Mouse (Mus musculus) inflammation-experienced regulatory T-cells, adult 16 weeks (primary cell): ENCODE results near the gene Ppp1r14a. TPM values are rescaled to one million over a fixed set of nuclear protein-coding genes. Genes with fewer than 3 reads are reported as not detected.

ENCODE experiments used
- polyA plus RNA-seq: library from polyadenylated mRNA; unstranded; fragments of 100-300 nt; shearing (Covaris generic); gene quantifications from one replicate; pipeline ENCODE4 v1.2.1, GENCODE M21; 2017

The Ppp1r14a gene
- not detected for polyA plus RNA-seq

GRCm38 (mm10) chr7:29288942-29289638 lies at the start of gene Ppp1r14a:
Gene Ppp1r14a, plus strand, starts transcription at chr7:29289308.

GRCm38 (mm10) chr7:29248261-29248841 lies 40.8 kb upstream of the Ppp1r14a start, which contains the start of gene 2200002D01Rik:
Gene 2200002D01Rik, minus strand, starts transcription at chr7:29248466.

GRCm38 (mm10) chr7:29281201-29282073 lies 7.7 kb upstream of the Ppp1r14a start, which contains the start of gene Spint2:
Gene Spint2, minus strand, starts transcription at chr7:29281912.

GRCm38 (mm10) chr7:29303738-29304462 lies 14.8 kb downstream of the Ppp1r14a start, which contains the start of gene Dpf1:
Gene Dpf1, plus strand, starts transcription at chr7:29303951.

Other genes with a start within 250 kb of the Ppp1r14a start
- not detected for gene Ryr1, start 164.1 kb upstream of the Ppp1r14a start, polyA plus RNA-seq
- gene Rasgrp4, start 154.5 kb upstream of the Ppp1r14a start, polyA plus RNA-seq, result 1.0 TPM
- gene Fam98c, start 133.1 kb upstream of the Ppp1r14a start, polyA plus RNA-seq, result 18.1 TPM
- 0.15 TPM for gene Ggn, start 119.1 kb upstream of the Ppp1r14a start, polyA plus RNA-seq
- not detected for gene Spred3, start 118.9 kb upstream of the Ppp1r14a start, polyA plus RNA-seq
- 241 TPM for gene Psmd8, start 108.6 kb upstream of the Ppp1r14a start, polyA plus RNA-seq
- gene Catsperg1, start 75.3 kb upstream of the Ppp1r14a start, polyA plus RNA-seq, result 1.3 TPM
- gene Kcnk6, start 56.8 kb upstream of the Ppp1r14a start, polyA plus RNA-seq, result 2.0 TPM
- gene Yif1b, start 51.0 kb upstream of the Ppp1r14a start, polyA plus RNA-seq, result 71.0 TPM
- 5.7 TPM for gene 2200002D01Rik, start 40.8 kb upstream of the Ppp1r14a start, polyA plus RNA-seq
- gene Spint2, start 7.4 kb upstream of the Ppp1r14a start, polyA plus RNA-seq, result 80.3 TPM
- 0.46 TPM for gene Dpf1, start 14.6 kb downstream of the Ppp1r14a start, polyA plus RNA-seq
- gene Sipa1l3, start 229.3 kb downstream of the Ppp1r14a start, polyA plus RNA-seq, result 9.9 TPM